Mouse (Mus musculus) myocyte (in vitro differentiated cells): ENCODE measurements around the gene Ccdc144b.

Experiments
- CEBPB ChIP-seq: IDR thresholded peaks from 2 replicates; pipeline ENCODE4 v1.6.1; 2011; ENCODE audit warnings: mild to moderate bottlenecking, moderate library complexity; ENCODE audit not compliant: poor library complexity, insufficient read depth, severe bottlenecking
- E2F4 ChIP-seq: IDR thresholded peaks from one replicate; pipeline ENCODE4 v1.6.1; 2011; ENCODE audit warnings: mild to moderate bottlenecking, control low read depth, moderate library complexity; ENCODE audit not compliant: insufficient read depth
- MAX ChIP-seq: IDR thresholded peaks from one replicate; pipeline ENCODE4 v1.6.1; 2011; ENCODE audit warnings: low read depth, mild to moderate bottlenecking, control low read depth
- MYOD1 ChIP-seq, 3 experiments: IDR thresholded peaks; one replicate each; pipeline ENCODE4 v1.6.1; 2011; ENCODE audit warnings: control low read depth in 2 of 3, low read depth in 2 of 3, mild to moderate bottlenecking in 2 of 3, moderate library complexity in 1 of 3; ENCODE audit not compliant: insufficient read length in 2 of 3, control insufficient read depth in 1 of 3
- MYOG ChIP-seq, 3 experiments: IDR thresholded peaks; one replicate each; pipeline ENCODE4 v1.6.1; 2011; ENCODE audit warnings: control low read depth in 2 of 3, low read depth in 2 of 3, mild to moderate bottlenecking in 2 of 3; ENCODE audit not compliant: insufficient read length in 2 of 3, control insufficient read depth in 1 of 3, insufficient read depth in 1 of 3
- POLR2A ChIP-seq: IDR thresholded peaks from one replicate; pipeline ENCODE4 v1.6.1; 2011; ENCODE audit warnings: low read depth, mild to moderate bottlenecking, control low read depth, moderate library complexity; ENCODE audit not compliant: insufficient read length
- POLR2AphosphoS2 ChIP-seq: IDR thresholded peaks from one replicate; pipeline ENCODE4 v1.6.1; 2011; ENCODE audit warnings: low read depth, control low read depth; ENCODE audit not compliant: insufficient read length
- REST ChIP-seq: IDR thresholded peaks from one replicate; pipeline ENCODE4 v1.6.1; 2011; ENCODE audit warnings: mild to moderate bottlenecking, control low read depth, moderate library complexity; ENCODE audit not compliant: insufficient read depth, insufficient read length
- TCF12 ChIP-seq: IDR thresholded peaks from one replicate; pipeline ENCODE4 v1.6.1; 2011; ENCODE audit warnings: mild to moderate bottlenecking, control low read depth; ENCODE audit not compliant: poor library complexity, insufficient read depth, severe bottlenecking
- TCF3 ChIP-seq: IDR thresholded peaks from one replicate; pipeline ENCODE4 v1.6.1; 2011; ENCODE audit warnings: low read depth, control low read depth; ENCODE audit not compliant: insufficient read length
- USF1 ChIP-seq: IDR thresholded peaks from one replicate; pipeline ENCODE4 v1.6.1; 2011; ENCODE audit warnings: low read depth, mild to moderate bottlenecking, control low read depth, moderate library complexity

- TF ChIP-seq POLR2A, result no peak
- TF ChIP-seq MYOG (IDR thresholded peaks at IDR 0.05; ENCODE audit: control insufficient read depth in 1 of 3, insufficient read depth in 1 of 3, insufficient read length in 2 of 3, low read depth in 2 of 3), result no peak
- no peak for TF ChIP-seq TCF12
- TF ChIP-seq TCF3, result no peak
- no peak for TF ChIP-seq MAX
- TF ChIP-seq CEBPB, result no peak
- no peak for TF ChIP-seq POLR2AphosphoS2
- TF ChIP-seq USF1, result no peak
- no peak for TF ChIP-seq E2F4
- no peak for TF ChIP-seq REST
- no peak for TF ChIP-seq MYOD1 (IDR thresholded peaks at IDR 0.05; ENCODE audit: control insufficient read depth in 1 of 3, insufficient read length in 2 of 3, low read depth in 2 of 3)
Measured at GRCm38 (mm10) chr3:35986266-35986665, 67.1 kb downstream of the Ccdc144b start.
